Mouse (Mus musculus) forebrain, embryonic 16.5 days (tissue): Measurements from ENCODE around the gene Ctnnbip1. TPM values are rescaled to one million over a fixed set of nuclear protein-coding genes. Genes with fewer than 3 reads are reported as not detected.

ENCODE experiments used
- ATAC-seq: fragments of 200-750 bp; cut with Nextera tagmentation; 2 replicates; pipeline ENCODE4 v1.8.0; 2017; ENCODE audit warnings: mild to moderate bottlenecking, moderate library complexity
- H3K27ac ChIP-seq: fragments of 300-500 bp; sonication (generic); 2 replicates; pipeline ENCODE4 v1.5.1; 2014; ENCODE audit warnings: low read length, control low read depth
- H3K27me3 ChIP-seq: fragments of 300-500 bp; sonication (generic); replicated peaks from 2 replicates; pipeline ENCODE4 v1.6.1; 2014; ENCODE audit warnings: low read length; ENCODE audit not compliant: control insufficient read depth, insufficient read depth
- H3K36me3 ChIP-seq: fragments of 300-500 bp; sonication (generic); 2 replicates; pipeline ENCODE4 v1.6.1; 2014; ENCODE audit not compliant: control insufficient read depth, insufficient read depth
- H3K4me1 ChIP-seq: fragments of 300-500 bp; sonication (generic); replicated peaks from 2 replicates; pipeline ENCODE4 v1.6.1; 2014; ENCODE audit warnings: low read length; ENCODE audit not compliant: control insufficient read depth, insufficient read depth
- H3K4me2 ChIP-seq: fragments of 300-500 bp; sonication (generic); 2 replicates; pipeline ENCODE4 v1.6.1; 2014; ENCODE audit warnings: mild to moderate bottlenecking, low read length, control low read depth
- H3K4me3 ChIP-seq: fragments of 300-500 bp; sonication (generic); replicated peaks from 2 replicates; pipeline ENCODE4 v1.5.1; 2014; ENCODE audit warnings: mild to moderate bottlenecking, low read length, control low read depth
- H3K9ac ChIP-seq: fragments of 300-500 bp; sonication (generic); replicated peaks from 2 replicates; pipeline ENCODE4 v1.6.1; 2014; ENCODE audit warnings: low read depth, low read length, control low read depth
- H3K9me3 ChIP-seq: fragments of 300-500 bp; sonication (generic); 2 replicates; pipeline ENCODE4 v1.6.1; 2016; ENCODE audit warnings: low read length; ENCODE audit not compliant: control insufficient read depth
- WGBS: fragments of 180-500 bp; shearing (Covaris S2); extraction: QIAGEN DNeasy Blood & Tissue Kit; methylation state at CpG from one replicate; pipeline ENCODE4 v1.1.7; 2014; 5-methylcytosine and 5-hydroxymethylcytosine counted together
- polyA plus RNA-seq: library from polyadenylated mRNA; unstranded; fragments of >200 nt; fragmentation: Nextera tagmentation; extraction: Ambion mirVana; gene quantifications from 2 replicates; pipeline ENCODE4 v1.2.1, GENCODE M21; 2015

Gene Ctnnbip1
- polyA plus RNA-seq, 1 experiment from 2014 or later, result 105 TPM

DNA sequence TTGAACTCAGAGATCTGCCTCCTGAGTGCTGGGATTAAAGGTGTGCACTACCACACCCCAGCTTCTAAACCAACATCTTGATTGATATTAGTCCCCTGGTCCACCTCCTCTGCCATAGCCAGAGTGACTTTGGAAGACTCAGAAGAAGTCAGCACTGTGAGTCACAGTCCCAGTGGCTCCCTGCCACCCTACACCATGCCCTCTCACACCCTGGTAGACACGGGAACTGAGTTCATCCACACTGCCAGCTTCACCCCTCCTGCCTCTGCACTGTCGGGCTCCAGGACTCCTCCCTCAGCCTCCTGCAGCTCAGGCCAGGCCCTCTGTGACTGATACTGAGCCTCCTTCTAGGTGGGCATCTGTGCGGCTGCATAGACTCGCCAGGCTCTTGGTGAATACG lies 32.8 kb downstream of the Ctnnbip1 start:
- Histone ChIP-seq H3K4me2 (no peak overlapping the region), H3K27me3 (no peaks in the 10 kb centered on the region), H3K27ac (no peak overlapping the region), H3K4me3 (no peak overlapping the region), H3K4me1 (no peaks in the 10 kb centered on the region), H3K36me3 (peaks cover 2% of the 10 kb centered on the region; the same call in 1 of the 2 replicates), H3K9me3 (no peaks in the 10 kb centered on the region), H3K9ac (no peak overlapping the region)
- ATAC-seq, result no peak
- WGBS, result 78% methylated on average over 5 of the region's 5 CpGs

DNA sequence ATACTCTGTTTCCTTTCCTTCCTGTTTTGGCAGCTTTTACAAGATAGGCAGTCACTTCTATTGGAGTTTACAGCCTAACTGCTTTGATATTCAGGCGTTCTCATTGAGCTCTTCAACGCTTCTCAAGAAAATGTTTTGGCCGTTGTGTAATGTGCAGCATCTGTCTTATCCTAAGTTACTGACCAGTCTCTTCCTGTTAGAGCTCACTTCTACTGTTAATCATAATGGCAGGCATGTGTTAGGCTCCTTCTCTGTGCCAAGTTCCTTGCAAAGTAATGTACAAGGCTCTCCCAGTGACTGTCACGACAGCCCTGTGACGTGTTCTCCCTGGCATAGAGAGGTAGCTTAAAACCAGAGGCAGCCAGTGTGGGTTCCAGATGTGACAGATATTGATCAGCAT lies 33.7 kb downstream of the Ctnnbip1 start:
- no peak for ATAC-seq
- Histone ChIP-seq H3K27ac (no peak overlapping the region), H3K9ac (no peak overlapping the region), H3K4me1 (no peaks in the 10 kb centered on the region), H3K9me3 (no peaks in the 10 kb centered on the region), H3K4me2 (no peak overlapping the region), H3K4me3 (no peak overlapping the region), H3K36me3 (no peaks in the 10 kb centered on the region), H3K27me3 (no peaks in the 10 kb centered on the region)
- 82% methylated on average over 5 of the region's 5 CpGs for whole genome bisulfite sequencing

- ATAC-seq, result no peak
- Histone ChIP-seq H3K27ac (no peak overlapping the region), H3K9ac (no peak overlapping the region), H3K4me3 (no peak overlapping the region), H3K36me3 (no peaks in the 10 kb centered on the region), H3K4me2 (no peak overlapping the region), H3K27me3 (no peaks in the 10 kb centered on the region), H3K4me1 (no peaks in the 10 kb centered on the region), H3K9me3 (no peaks in the 10 kb centered on the region)
- WGBS, result 82% methylated on average over 7 of the region's 7 CpGs
Observed at GRCm38 (mm10) chr4:149553834-149554233, 35.8 kb downstream of the Ctnnbip1 start.

DNA sequence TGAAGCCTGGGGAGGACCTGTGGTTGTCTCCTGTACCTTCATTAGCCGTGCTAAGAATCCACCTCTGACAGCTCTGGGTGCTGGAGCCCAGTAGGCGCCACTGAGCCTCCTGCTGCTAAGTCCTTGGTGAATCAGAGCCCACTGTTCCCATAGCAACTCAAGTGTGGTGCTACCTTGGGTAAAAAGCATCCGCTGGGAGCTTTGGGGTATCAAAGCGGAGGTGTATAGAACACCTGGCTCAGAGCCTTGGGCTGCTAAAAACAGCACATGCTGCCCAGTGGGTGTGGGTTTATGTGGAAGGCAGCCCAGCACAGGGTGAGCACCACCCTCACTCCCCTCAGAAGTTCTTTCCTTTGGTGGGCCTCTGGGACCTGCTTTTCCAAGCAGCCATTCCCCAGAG lies 38.1 kb downstream of the Ctnnbip1 start:
- no peak overlapping the region for H3K27ac ChIP-seq
- no peaks in the 10 kb centered on the region for H3K4me1 ChIP-seq
- peaks cover 9% of the 10 kb centered on the region; the same call in 1 of the 2 replicates for H3K36me3 ChIP-seq
- ATAC-seq, result no peak
- H3K4me3 ChIP-seq, result no peak overlapping the region
- H3K9me3 ChIP-seq, result no peaks in the 10 kb centered on the region
- H3K9ac ChIP-seq, result no peak overlapping the region
- 76% methylated on average over 4 of the region's 4 CpGs for WGBS
- no peaks in the 10 kb centered on the region for H3K27me3 ChIP-seq
- no peak overlapping the region for H3K4me2 ChIP-seq

GRCm38 (mm10) chr4:149557905-149558304 lies 39.9 kb downstream of the Ctnnbip1 start:
- Histone ChIP-seq H3K27me3 (no peaks in the 10 kb centered on the region), H3K4me1 (peaks cover 12% of the 10 kb centered on the region), H3K27ac (no peak overlapping the region), H3K4me2 (no peak overlapping the region), H3K4me3 (no peak overlapping the region), H3K36me3 (peaks cover 9% of the 10 kb centered on the region; the same call in 1 of the 2 replicates), H3K9ac (no peak overlapping the region), H3K9me3 (no peaks in the 10 kb centered on the region)
- ATAC-seq, result no peak
- 90% methylated on average over 5 of the region's 5 CpGs for WGBS

GRCm38 (mm10) chr4:149558389-149558788 lies 40.4 kb downstream of the Ctnnbip1 start:
- peaks cover 9% of the 10 kb centered on the region; the same call in 1 of the 2 replicates for H3K36me3 ChIP-seq
- H3K9ac ChIP-seq, result no peak overlapping the region
- no peak overlapping the region for H3K4me3 ChIP-seq
- H3K4me1 ChIP-seq, result peaks cover 15% of the 10 kb centered on the region
- WGBS, result 67% methylated on average over 3 of the region's 3 CpGs
- no peak for ATAC-seq
- no peak overlapping the region for H3K4me2 ChIP-seq
- H3K27ac ChIP-seq, result no peak overlapping the region
- H3K9me3 ChIP-seq, result no peaks in the 10 kb centered on the region
- no peaks in the 10 kb centered on the region for H3K27me3 ChIP-seq

DNA sequence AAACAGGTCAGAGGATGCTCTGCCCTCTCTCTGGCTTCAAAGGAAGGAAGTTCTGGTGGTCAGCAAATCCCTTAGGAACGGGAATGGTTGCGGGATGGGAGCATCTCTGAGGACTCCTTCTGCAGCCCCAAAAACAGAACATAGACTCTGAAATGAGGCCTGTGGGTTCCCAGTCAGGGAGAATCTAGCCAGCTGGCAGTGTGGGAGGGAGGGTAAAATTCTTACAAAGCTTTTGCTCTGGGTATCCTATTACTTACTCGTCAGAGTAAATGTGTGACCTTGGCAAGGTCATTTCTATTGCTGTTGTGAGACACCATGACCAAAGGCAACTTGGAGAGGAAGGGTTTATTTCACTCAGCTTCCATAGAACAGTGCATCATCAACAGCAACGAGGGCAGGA lies 43.4 kb downstream of the Ctnnbip1 start:
- Histone ChIP-seq H3K4me1 (peaks cover 24% of the 10 kb centered on the region), H3K9ac (no peak overlapping the region), H3K4me2 (no peak overlapping the region), H3K9me3 (no peaks in the 10 kb centered on the region), H3K4me3 (no peak overlapping the region), H3K27ac (peak overlapping the region; percentile 89; the same call in 1 of the 2 replicates), H3K36me3 (peaks cover 9% of the 10 kb centered on the region; the same call in 1 of the 2 replicates), H3K27me3 (no peaks in the 10 kb centered on the region)
- WGBS, result 86% methylated on average over 4 of the region's 4 CpGs
- ATAC-seq, result no peak

DNA sequence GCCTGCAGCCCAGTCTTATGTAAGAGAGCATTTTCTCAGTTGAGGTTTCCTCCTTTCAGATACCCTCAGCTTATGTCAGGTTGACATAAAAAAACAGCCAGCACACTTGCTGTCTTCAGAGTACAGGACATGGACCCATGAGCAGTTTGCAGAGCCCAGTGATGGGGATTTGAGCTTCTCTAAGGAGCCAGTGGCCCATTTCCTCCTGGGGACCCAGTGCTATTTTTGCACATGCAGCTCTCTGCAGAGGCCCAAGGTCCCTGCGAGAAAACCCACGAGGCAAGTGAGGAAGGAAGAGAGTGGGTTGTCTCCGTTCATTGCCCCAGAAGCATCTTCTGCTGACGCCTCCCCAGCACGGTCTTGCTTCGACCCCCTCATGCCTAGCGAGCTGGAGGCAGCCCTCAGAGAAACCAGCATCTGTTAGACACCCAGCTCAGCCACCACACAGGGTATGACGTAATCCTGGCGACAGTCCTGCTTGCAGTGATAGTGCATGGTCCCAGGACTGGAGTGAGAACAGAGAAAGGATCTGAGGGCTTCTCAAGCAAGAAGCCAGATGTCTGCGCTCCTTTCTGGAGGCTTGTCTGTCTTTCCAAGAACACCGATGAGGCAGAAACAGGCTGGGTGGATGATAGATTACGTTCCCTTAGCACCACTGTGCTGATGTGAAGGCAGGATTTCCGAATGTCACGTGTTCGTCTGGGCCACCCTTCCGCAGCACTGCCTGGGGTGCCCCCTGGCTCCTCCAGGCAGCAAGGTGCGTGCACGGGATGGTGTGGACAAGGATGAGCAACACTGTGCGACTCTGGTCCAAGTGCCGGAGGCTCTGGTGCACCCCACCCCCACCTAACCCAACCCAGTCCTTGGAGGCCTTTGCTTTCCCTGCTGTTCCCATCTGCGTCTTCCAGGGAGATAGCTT lies 44.2 kb downstream of the Ctnnbip1 start:
- peak; percentile 81 for ATAC-seq
- Histone ChIP-seq H3K4me3 (0 out of 2 replicates have a peak overlapping the region, but pooled peaks have one; percentile 2), H3K27me3 (no peaks in the 10 kb centered on the region), H3K27ac (peak overlapping the region; percentile 89), H3K4me2 (peak overlapping the region; percentile 9), H3K36me3 (peaks cover 9% of the 10 kb centered on the region; the same call in 1 of the 2 replicates), H3K4me1 (peaks cover 24% of the 10 kb centered on the region), H3K9ac (peak overlapping the region; percentile 30), H3K9me3 (no peaks in the 10 kb centered on the region)
- WGBS, result 41% methylated on average over 21 of the region's 21 CpGs

DNA sequence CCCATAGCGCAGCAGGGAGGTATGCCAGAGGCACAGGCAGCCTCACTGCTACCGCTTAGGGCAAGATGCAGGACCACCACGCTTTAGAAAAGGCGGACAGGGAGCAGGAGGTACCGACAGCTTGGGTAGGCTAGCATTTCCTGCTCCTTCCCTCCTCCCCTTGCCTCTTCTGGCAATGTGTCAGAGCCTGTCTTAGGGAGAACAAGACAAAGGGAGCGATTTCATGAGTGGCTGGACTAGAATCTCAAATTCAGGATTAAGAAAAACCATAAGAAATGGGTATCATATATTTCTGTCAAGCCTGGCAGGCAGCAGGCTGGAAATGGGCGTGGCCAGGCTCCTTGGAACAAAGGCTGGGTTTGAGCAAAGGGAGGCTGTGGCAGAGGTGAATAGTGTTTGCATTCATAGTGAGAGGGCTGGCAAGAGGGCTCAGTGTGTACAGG lies 44.9 kb downstream of the Ctnnbip1 start:
- WGBS, result 11% methylated on average over 7 of the region's 7 CpGs
- H3K9me3 ChIP-seq, result no peaks in the 10 kb centered on the region
- peak; percentile 82 for ATAC-seq

More for the DNA sequence above, 44.9 kb downstream of the Ctnnbip1 start:
- 0 out of 2 replicates have a peak overlapping the region, but pooled peaks have one; percentile 2 for H3K4me3 ChIP-seq
- peaks cover 9% of the 10 kb centered on the region; the same call in 1 of the 2 replicates for H3K36me3 ChIP-seq
- peak overlapping the region; percentile 9 for H3K4me2 ChIP-seq
- H3K27ac ChIP-seq, result peak overlapping the region; percentile 89
- H3K9ac ChIP-seq, result peak overlapping the region; percentile 30
- peaks cover 27% of the 10 kb centered on the region for H3K4me1 ChIP-seq
- H3K27me3 ChIP-seq, result no peaks in the 10 kb centered on the region
